ENCODE assay signal across 27 mouse cellular contexts in the genomic region with DNA sequence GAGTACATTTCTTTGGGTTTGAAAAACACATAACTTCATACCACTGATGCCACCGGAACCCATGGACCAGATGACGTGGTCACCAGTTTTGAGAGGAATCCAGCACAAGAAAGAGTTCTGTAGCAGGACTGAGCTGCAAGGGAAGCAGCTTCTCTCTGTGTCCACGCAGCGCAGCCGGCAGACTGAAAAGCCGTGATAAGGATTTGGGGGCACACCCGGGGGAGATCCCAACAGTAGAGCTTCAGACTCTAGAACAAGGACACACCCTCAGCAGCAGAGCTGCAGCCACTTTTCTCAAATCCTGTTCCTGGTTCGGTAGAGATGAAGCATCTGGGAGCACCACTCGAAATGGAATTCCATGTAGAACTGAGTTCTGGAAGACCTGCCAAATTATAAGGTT. TPM values are rescaled to one million over a fixed set of nuclear protein-coding genes. Genes with fewer than 3 reads are reported as not detected.
DNase-seq lines count a peak whose midpoint lies in the region; ATAC-seq and TF ChIP-seq lines count a peak whose summit lies in the region.
"Had no signal": no experiment of that assay in that cellular context is flagged by ENCODE, and none has a peak within 500 bp of the region (broad histone marks: within the 10 kb centered on the region; RNA-seq: fewer than 3 reads in every experiment).

No protein-coding gene starts in this region.

- intact Hi-C loops in heart, postnatal 14 days (cut with DNase I), result no loop called here

- peak; percentile 81 for DNase-seq in heart, adult 11 months
- no peak for DNase-seq in heart, postnatal 14 days
- no peak for DNase-seq in liver, embryonic 11.5 days (ENCODE audit: low spot score)
- DNase-seq in MEL-GATA-1-ER (ENCODE audit: extremely low read depth, low read depth), result peak; percentile 9
- no peak for DNase-seq in cerebellum, postnatal 25 days
- no peak for DNase-seq in hindbrain, postnatal 0 days (ENCODE audit: low spot score)
- DNase-seq: adrenal gland, adult 8-10 months; adrenal gland, postnatal 25 days; B cell, adult 2 months; cerebellum, adult 11 months; cerebellum, adult 2 months; cerebellum, adult 9-11 months; embryo, embryonic 11 days; kidney, adult 8-10 months had no signal

- ATAC-seq in liver, embryonic 12.5 days, result no peak
- ATAC-seq in liver, embryonic 11.5 days (replicated peaks; ENCODE audit: low FRiP score), result no peak
- no peak for ATAC-seq in hindbrain, postnatal 0 days
- ATAC-seq: activated CD4-positive, CD25-positive, alpha-beta regulatory T cell, adult 4 months; forebrain, embryonic 15.5 days; hindbrain, embryonic 16.5 days; inflammation-experienced regulatory T-cells, adult 6 months had no signal

- no peak overlapping the region for H3K9ac ChIP-seq in liver, embryonic 12.5 days
- no peak overlapping the region for H3K9ac ChIP-seq in liver, embryonic 11.5 days (ENCODE audit: low read depth, low read length)
- H3K9ac ChIP-seq in hindbrain, postnatal 0 days (replicated peaks; ENCODE audit: low read length), result no peak overlapping the region
- H3K9ac ChIP-seq: embryonic facial prominence, embryonic 13.5 days; forebrain, embryonic 12.5 days; forebrain, embryonic 15.5 days; heart, embryonic 13.5 days; hindbrain, embryonic 13.5 days had no signal

- H3K4me2 ChIP-seq in liver, embryonic 12.5 days, result peak overlapping the region; percentile 40; the same call in 1 of the 2 replicates
- no peak overlapping the region for H3K4me2 ChIP-seq in liver, embryonic 11.5 days
- no peak overlapping the region for H3K4me2 ChIP-seq in hindbrain, postnatal 0 days (ENCODE audit: low read depth, low read length)
- H3K4me2 ChIP-seq: embryonic facial prominence, embryonic 13.5 days; forebrain, embryonic 12.5 days; forebrain, embryonic 15.5 days; heart, embryonic 13.5 days; hindbrain, embryonic 13.5 days had no signal

- no peaks in the 10 kb centered on the region for H3K36me3 ChIP-seq in liver, embryonic 12.5 days
- H3K36me3 ChIP-seq in liver, embryonic 11.5 days (ENCODE audit: control insufficient read depth, insufficient read depth, low read length), result no peaks in the 10 kb centered on the region
- H3K36me3 ChIP-seq in hindbrain, postnatal 0 days (ENCODE audit: insufficient read depth, low read length), result no peaks in the 10 kb centered on the region
- H3K36me3 ChIP-seq: embryonic facial prominence, embryonic 10.5 days; embryonic facial prominence, embryonic 13.5 days; forebrain, embryonic 12.5 days; forebrain, embryonic 15.5 days; heart, embryonic 13.5 days; hindbrain, embryonic 10.5 days; hindbrain, embryonic 13.5 days had no signal

- no peak for TF ChIP-seq CTCF in hindbrain, postnatal 0 days (IDR thresholded peaks at IDR 0.05; ENCODE audit: low read depth)

- H3K27ac ChIP-seq in liver, embryonic 12.5 days, result no peak overlapping the region
- no peak overlapping the region for H3K27ac ChIP-seq in liver, embryonic 11.5 days (ENCODE audit: low read depth, low read length)
- no peak overlapping the region for H3K27ac ChIP-seq in hindbrain, postnatal 0 days
- H3K27ac ChIP-seq: embryonic facial prominence, embryonic 10.5 days; embryonic facial prominence, embryonic 13.5 days; forebrain, embryonic 12.5 days; forebrain, embryonic 15.5 days; heart, embryonic 13.5 days; hindbrain, embryonic 10.5 days; hindbrain, embryonic 13.5 days had no signal

- peaks cover 11% of the 10 kb centered on the region for H3K4me1 ChIP-seq in liver, embryonic 12.5 days
- no peaks in the 10 kb centered on the region for H3K4me1 ChIP-seq in liver, embryonic 11.5 days (replicated peaks; ENCODE audit: control insufficient read depth, insufficient read depth, low read length)
- no peaks in the 10 kb centered on the region for H3K4me1 ChIP-seq in hindbrain, postnatal 0 days (ENCODE audit: insufficient read depth, low read length)
- H3K4me1 ChIP-seq: forebrain, embryonic 15.5 days had no signal

- WGBS in liver, embryonic 12.5 days (ENCODE audit: insufficient replicate concordance), result 65% methylated on average over 9 of the region's 9 CpGs
- 76% methylated on average over 9 of the region's 9 CpGs for WGBS in liver, embryonic 11.5 days
- WGBS in hindbrain, postnatal 0 days, result 89% methylated on average over 9 of the region's 9 CpGs

- no peak overlapping the region for H3K4me3 ChIP-seq in liver, embryonic 12.5 days
- no peak overlapping the region for H3K4me3 ChIP-seq in liver, embryonic 11.5 days (ENCODE audit: low read depth, low read length)
- no peak overlapping the region for H3K4me3 ChIP-seq in hindbrain, postnatal 0 days (ENCODE audit: low read length)
- H3K4me3 ChIP-seq: embryonic facial prominence, embryonic 10.5 days; embryonic facial prominence, embryonic 13.5 days; erythroblast, embryonic 14.5 days; forebrain, embryonic 12.5 days; forebrain, embryonic 15.5 days; heart, embryonic 13.5 days; hindbrain, embryonic 10.5 days; hindbrain, embryonic 13.5 days had no signal

- no peaks in the 10 kb centered on the region for H3K27me3 ChIP-seq in liver, embryonic 12.5 days (replicated peaks)
- H3K27me3 ChIP-seq in liver, embryonic 11.5 days (replicated peaks; ENCODE audit: control insufficient read depth, insufficient read depth, low read length), result no peaks in the 10 kb centered on the region
- H3K27me3 ChIP-seq in hindbrain, postnatal 0 days (ENCODE audit: insufficient read depth, low read length), result no peaks in the 10 kb centered on the region
- H3K27me3 ChIP-seq: CH12.LX; embryonic facial prominence, embryonic 13.5 days; forebrain, embryonic 12.5 days; forebrain, embryonic 15.5 days; heart, embryonic 13.5 days; hindbrain, embryonic 13.5 days had no signal

- no peaks in the 10 kb centered on the region for H3K9me3 ChIP-seq in liver, embryonic 12.5 days (replicated peaks)
- no peaks in the 10 kb centered on the region for H3K9me3 ChIP-seq in liver, embryonic 11.5 days (ENCODE audit: control insufficient read depth, low read length)
- H3K9me3 ChIP-seq in hindbrain, postnatal 0 days (ENCODE audit: low read length), result no peaks in the 10 kb centered on the region
- H3K9me3 ChIP-seq: embryonic facial prominence, embryonic 10.5 days; embryonic facial prominence, embryonic 13.5 days; forebrain, embryonic 12.5 days; forebrain, embryonic 15.5 days; heart, embryonic 13.5 days; hindbrain, embryonic 10.5 days; hindbrain, embryonic 13.5 days had no signal

RNA-seq across cellular contexts. Expression of a gene that starts 49.3 kb away (rescaled TPM):
- 10 to 100 TPM; 14.5 to 14.6 TPM for total RNA-seq in heart, postnatal 14 days (2021)
- 15.2 TPM in 2 replicates for polyA plus RNA-seq in liver, embryonic 12.5 days (2016; fragmentation: Nextera tagmentation; extraction: Ambion mirVana)
- polyA plus RNA-seq in liver, embryonic 11.5 days (2014; fragmentation: Nextera tagmentation; extraction: Ambion mirVana), result 26.8 and 29.1 TPM in 2 replicates
- total RNA-seq in hindbrain, postnatal 0 days (2014; rRNA removed), result 23.5 and 23.6 TPM in 2 replicates
- 9.9 and 10.9 TPM in 2 replicates for polyA plus RNA-seq in hindbrain, postnatal 0 days (2015; fragmentation: Nextera tagmentation; extraction: Ambion mirVana)

Comparison
In these comparisons a context has a peak if more than half of its experiments do, and no peak if none do; other contexts are left out.
1. DNase-seq: peak in heart, adult 11 months (single experiment) and MEL-GATA-1-ER (single experiment); none in heart, postnatal 14 days (0 of 2), liver, embryonic 11.5 days (single experiment), cerebellum, postnatal 25 days (0 of 2) and hindbrain, postnatal 0 days (single experiment).